In genomic region chr15:60476755-60477310, GRCm38 (mm10) we compare ENCODE assay signal across 21 mouse cellular contexts.
DNase-seq lines count a peak whose midpoint lies in the region; ATAC-seq and TF ChIP-seq lines count a peak whose summit lies in the region.
"Had no signal": no experiment of that assay in that cellular context is flagged by ENCODE, and none has a peak within 500 bp of the region (broad histone marks: within the 10 kb centered on the region; RNA-seq: fewer than 3 reads in every experiment).

No protein-coding gene starts in this region.

- in situ Hi-C loops in CH12.LX (cut with MboI; ENCODE audit: low pct_ligation_motif_present, low pct_unique_long_range_greater_than_20kb, low sequenced_read_pairs) = no loop called here

- no peak overlapping the region for H3K27ac ChIP-seq in hindbrain, embryonic 14.5 days
- no peak overlapping the region for H3K27ac ChIP-seq in hindbrain, embryonic 16.5 days (ENCODE audit: low read depth, low read length)
- H3K27ac ChIP-seq in CH12.LX (ENCODE audit: insufficient read depth, low read depth) = no peak overlapping the region
- no peak overlapping the region for H3K27ac ChIP-seq in midbrain, embryonic 15.5 days
- H3K27ac ChIP-seq: embryonic facial prominence, embryonic 12.5 days; stomach, postnatal 0 days had no signal

- no peak overlapping the region for H3K4me2 ChIP-seq in hindbrain, embryonic 14.5 days (replicated peaks)
- no peak overlapping the region for H3K4me2 ChIP-seq in hindbrain, embryonic 16.5 days (ENCODE audit: low read length)
- H3K4me2 ChIP-seq in CH12.LX (ENCODE audit: insufficient read depth, low read depth, poor library complexity, severe bottlenecking) = no peak overlapping the region
- no peak overlapping the region for H3K4me2 ChIP-seq in midbrain, embryonic 15.5 days
- H3K4me2 ChIP-seq: embryonic facial prominence, embryonic 12.5 days; liver, embryonic 11.5 days had no signal

- no peaks in the 10 kb centered on the region for H3K4me1 ChIP-seq in hindbrain, embryonic 14.5 days (replicated peaks; ENCODE audit: control insufficient read depth, insufficient read depth, low read length)
- no peaks in the 10 kb centered on the region for H3K4me1 ChIP-seq in hindbrain, embryonic 16.5 days (ENCODE audit: control insufficient read depth, insufficient read depth, low read depth, low read length)
- no peaks in the 10 kb centered on the region for H3K4me1 ChIP-seq in CH12.LX (ENCODE audit: control insufficient read depth in 1 of 2, insufficient read depth in 2 of 2)
- no peaks in the 10 kb centered on the region for H3K4me1 ChIP-seq in midbrain, embryonic 15.5 days
- H3K4me1 ChIP-seq: embryonic facial prominence, embryonic 12.5 days had no signal

- H3K27me3 ChIP-seq in hindbrain, embryonic 14.5 days (ENCODE audit: control insufficient read depth, insufficient read depth, low read length) = no peaks in the 10 kb centered on the region
- H3K27me3 ChIP-seq in hindbrain, embryonic 16.5 days (replicated peaks; ENCODE audit: control insufficient read depth, insufficient read depth, low read length) = no peaks in the 10 kb centered on the region
- no peaks in the 10 kb centered on the region for H3K27me3 ChIP-seq in CH12.LX (replicated peaks)
- H3K27me3 ChIP-seq in midbrain, embryonic 15.5 days (replicated peaks) = no peaks in the 10 kb centered on the region
- H3K27me3 ChIP-seq: embryonic facial prominence, embryonic 12.5 days had no signal

- TF ChIP-seq CTCF in CH12.LX (conservative IDR thresholded peaks at IDR 0.05 in 1 of 2, IDR thresholded peaks at IDR 0.05 in 1 of 2; ENCODE audit: low read depth in 2 of 2, low read length in 2 of 2) = no peak

- H3K79me2 ChIP-seq in CH12.LX (replicated peaks; ENCODE audit: control insufficient read depth, extremely low read depth, insufficient read depth, poor library complexity, severe bottlenecking) = no peaks in the 10 kb centered on the region

- no peak for TF ChIP-seq RAD21 in CH12.LX (IDR thresholded peaks at IDR 0.05; ENCODE audit: low read depth, low read length)

- ATAC-seq in hindbrain, embryonic 14.5 days (ENCODE audit: low FRiP score) = 0 out of 2 replicates have a peak, but pooled peaks have one; percentile 43
- ATAC-seq in hindbrain, embryonic 16.5 days = no peak
- peak; percentile 69; the same call in 1 of the 2 replicates for ATAC-seq in midbrain, embryonic 15.5 days (replicated peaks)
- ATAC-seq: intestine, postnatal 0 days had no signal

- 41% methylated on average over 4 of the region's 4 CpGs for WGBS in hindbrain, embryonic 14.5 days
- WGBS in hindbrain, embryonic 16.5 days = 43% methylated on average over 4 of the region's 4 CpGs
- WGBS in midbrain, embryonic 15.5 days = 54% methylated on average over 4 of the region's 4 CpGs

- dilution Hi-C loops in CH12.LX (cut with MboI; ENCODE audit: extremely low pct_ligation_motif_present, extremely low pct_unique_long_range_greater_than_20kb, low sequenced_read_pairs) = no loop called here

- H3K9ac ChIP-seq in hindbrain, embryonic 14.5 days = no peak overlapping the region
- no peak overlapping the region for H3K9ac ChIP-seq in hindbrain, embryonic 16.5 days (ENCODE audit: low read depth, low read length)
- H3K9ac ChIP-seq in CH12.LX (ENCODE audit: insufficient read depth, low read depth) = no peak overlapping the region
- H3K9ac ChIP-seq in midbrain, embryonic 15.5 days = no peak overlapping the region
- H3K9ac ChIP-seq: embryonic facial prominence, embryonic 12.5 days had no signal

- H3K36me3 ChIP-seq in hindbrain, embryonic 14.5 days (replicated peaks; ENCODE audit: control insufficient read depth, insufficient read depth) = no peaks in the 10 kb centered on the region
- no peaks in the 10 kb centered on the region for H3K36me3 ChIP-seq in hindbrain, embryonic 16.5 days (ENCODE audit: control insufficient read depth, insufficient read depth, low read length)
- H3K36me3 ChIP-seq in CH12.LX (replicated peaks in 1 of 2; ENCODE audit: control insufficient read depth in 1 of 2, insufficient read depth in 1 of 2, low read length in 1 of 2) = no peaks in the 10 kb centered on the region
- no peaks in the 10 kb centered on the region for H3K36me3 ChIP-seq in midbrain, embryonic 15.5 days (replicated peaks)
- H3K36me3 ChIP-seq: embryonic facial prominence, embryonic 12.5 days had no signal

- no peak overlapping the region for H3K4me3 ChIP-seq in hindbrain, embryonic 14.5 days (replicated peaks; ENCODE audit: low read length)
- no peak overlapping the region for H3K4me3 ChIP-seq in hindbrain, embryonic 16.5 days (ENCODE audit: low read length)
- no peak overlapping the region for H3K4me3 ChIP-seq in CH12.LX (replicated peaks in 1 of 3; ENCODE audit: low read depth in 2 of 3, low read length in 2 of 3, poor library complexity in 1 of 3)
- H3K4me3 ChIP-seq in midbrain, embryonic 15.5 days = no peak overlapping the region
- H3K4me3 ChIP-seq: embryonic facial prominence, embryonic 12.5 days had no signal

- peak; percentile 32 for DNase-seq in hindbrain, embryonic 14.5 days (ENCODE audit: low spot score)
- DNase-seq in CH12.LX (ENCODE audit: extremely low read depth) = peak; percentile 9
- DNase-seq in R1 (ENCODE audit: low read depth, low spot score) = peak; percentile 2
- DNase-seq in urinary bladder, postnatal 14 days (ENCODE audit: low spot score) = no peak
- DNase-seq in kidney, postnatal 10 days = no peak
- DNase-seq in retina, embryonic 14.5 days (ENCODE audit: low spot score) = no peak
- DNase-seq: adrenal gland, adult 2 months; cerebellum, adult 18-20 months; cerebellum, postnatal 25 days; heart, postnatal 4 days; kidney, postnatal 36 days; layer of hippocampus, postnatal 36 days; lung, adult 18-20 months; lung, postnatal 10 days; thymus, adult 2 months had no signal

- TF ChIP-seq EP300 in CH12.LX (IDR thresholded peaks at IDR 0.05; ENCODE audit: low read length) = no peak

- no peaks in the 10 kb centered on the region for H3K9me3 ChIP-seq in hindbrain, embryonic 14.5 days (ENCODE audit: control insufficient read depth, low read length)
- H3K9me3 ChIP-seq in hindbrain, embryonic 16.5 days (ENCODE audit: control insufficient read depth, low read length) = no peaks in the 10 kb centered on the region
- no peaks in the 10 kb centered on the region for H3K9me3 ChIP-seq in CH12.LX (replicated peaks; ENCODE audit: low read length)
- H3K9me3 ChIP-seq in midbrain, embryonic 15.5 days = no peaks in the 10 kb centered on the region
- H3K9me3 ChIP-seq: embryonic facial prominence, embryonic 12.5 days had no signal

- no peak for TF ChIP-seq POLR2A in CH12.LX (IDR thresholded peaks at IDR 0.05; ENCODE audit: low read depth, low read length)

TF ChIP-seq in CH12.LX, 34 proteins besides CTCF, POLR2A, EP300 and RAD21:
- TF ChIP-seq POLR2AphosphoS2 (IDR thresholded peaks at IDR 0.05; ENCODE audit: low read depth, low read length) = no peak
- TF ChIP-seq ZKSCAN1 (IDR thresholded peaks at IDR 0.05; ENCODE audit: borderline replicate concordance, low read depth, low read length) = no peak
- no peak for TF ChIP-seq SIN3A (IDR thresholded peaks at IDR 0.05; ENCODE audit: low read length)
- no peak for TF ChIP-seq CHD1 (IDR thresholded peaks at IDR 0.05; ENCODE audit: low read depth, low read length)
- TF ChIP-seq MYC (IDR thresholded peaks at IDR 0.05; ENCODE audit: low read depth, low read length) = no peak
- no peak for TF ChIP-seq ZNF384 (IDR thresholded peaks at IDR 0.05; ENCODE audit: low read depth, low read length)
- TF ChIP-seq MAFK (IDR thresholded peaks at IDR 0.05; ENCODE audit: insufficient replicate concordance, low read length) = no peak
- TF ChIP-seq ELF1 (IDR thresholded peaks at IDR 0.05; ENCODE audit: low read depth, low read length) = no peak
- no peak for TF ChIP-seq KAT2A (IDR thresholded peaks at IDR 0.05; ENCODE audit: insufficient replicate concordance, low read length)
- no peak for TF ChIP-seq MAX (IDR thresholded peaks at IDR 0.05; ENCODE audit: low read length)
- TF ChIP-seq RCOR1 (conservative IDR thresholded peaks at IDR 0.05; ENCODE audit: low read depth, low read length) = no peak
- TF ChIP-seq TBP (conservative IDR thresholded peaks at IDR 0.05; ENCODE audit: low read depth, low read length) = no peak
- TF ChIP-seq MEF2A (IDR thresholded peaks at IDR 0.05; ENCODE audit: borderline replicate concordance, low read depth, low read length) = no peak

Comparison
In these comparisons a context has a peak if more than half of its experiments do, and no peak if none do; other contexts are left out.
1. DNase-seq: peak in hindbrain, embryonic 14.5 days (single experiment), CH12.LX (single experiment) and R1 (single experiment); none in urinary bladder, postnatal 14 days (single experiment), kidney, postnatal 10 days (single experiment) and retina, embryonic 14.5 days (single experiment).